Mouse (Mus musculus): ENCODE results near the gene Slc22a14.

Slc22a14 gene

GRCm38 (mm10) chr9:119357331-119358057 is 7.9 kb downstream of the Slc22a14 start, which contains the start of gene Xylb:
Xylb (plus strand) TSS chr9:119357381.
- in situ Hi-C loops (cut with MboI), result no loop called here

GRCm38 (mm10) chr9:119355943-119356342 is 9.4 kb downstream of the Slc22a14 start:
- in situ Hi-C loops (cut with MboI), result no loop called here

GRCm38 (mm10) chr9:119353926-119354325 is 11.4 kb downstream of the Slc22a14 start:
- in situ Hi-C loops (cut with MboI), result no loop called here

GRCm38 (mm10) chr9:119352060-119352459 is 13.3 kb downstream of the Slc22a14 start:
- in situ Hi-C loops (cut with MboI), result no loop called here

GRCm38 (mm10) chr9:119350947-119351705 is 14.2 kb downstream of the Slc22a14 start:
- in situ Hi-C loops (cut with MboI), result no loop called here

- in situ Hi-C loops (cut with MboI), result no loop called here
These were observed 14.8 kb downstream of the Slc22a14 start for GRCm38 (mm10) chr9:119350531-119350930.

- in situ Hi-C loops (cut with MboI), result no loop called here
These were observed 19.0 kb downstream of the Slc22a14 start for GRCm38 (mm10) chr9:119346376-119346775.

- in situ Hi-C loops (cut with MboI), result no loop called here
These were observed 22.6 kb downstream of the Slc22a14 start for GRCm38 (mm10) chr9:119342728-119343127.

- in situ Hi-C loops (cut with MboI), result no loop called here
These were observed 24.2 kb downstream of the Slc22a14 start, which contains the start of gene Myd88 for GRCm38 (mm10) chr9:119340909-119341816. Myd88 (minus strand) TSS chr9:119341411.

GRCm38 (mm10) chr9:119340212-119340580 is 25.2 kb downstream of the Slc22a14 start:
- in situ Hi-C loops (cut with MboI), result no loop called here

- in situ Hi-C loops (cut with MboI), result no loop called here
These were observed 25.7 kb downstream of the Slc22a14 start, which contains the start of gene Acaa1a for GRCm38 (mm10) chr9:119339558-119340211. Acaa1a (plus strand) TSS chr9:119339676.

- in situ Hi-C loops (cut with MboI), result no loop called here
These were observed 26.2 kb downstream of the Slc22a14 start for GRCm38 (mm10) chr9:119339106-119339505.

- in situ Hi-C loops (cut with MboI), result no loop called here
These were observed 27.0 kb downstream of the Slc22a14 start for GRCm38 (mm10) chr9:119338350-119338749.

GRCm38 (mm10) chr9:119337842-119338241 is 27.5 kb downstream of the Slc22a14 start:
- in situ Hi-C loops (cut with MboI), result no loop called here

GRCm38 (mm10) chr9:119335571-119335970 is 29.8 kb downstream of the Slc22a14 start:
- in situ Hi-C loops (cut with MboI), result no loop called here

GRCm38 (mm10) chr9:119334834-119335233 is 30.5 kb downstream of the Slc22a14 start:
- in situ Hi-C loops (cut with MboI), result no loop called here

GRCm38 (mm10) chr9:119334324-119334723 is 31.0 kb downstream of the Slc22a14 start:
- in situ Hi-C loops (cut with MboI), result no loop called here

GRCm38 (mm10) chr9:119330186-119330963 is 35.0 kb downstream of the Slc22a14 start:
- in situ Hi-C loops (cut with MboI), result no loop called here

GRCm38 (mm10) chr9:119328488-119328887 is 36.9 kb downstream of the Slc22a14 start:
- in situ Hi-C loops (cut with MboI), result no loop called here

- in situ Hi-C loops (cut with MboI), result no loop called here
These were observed 41.2 kb downstream of the Slc22a14 start for GRCm38 (mm10) chr9:119324130-119324529.

- in situ Hi-C loops (cut with MboI), result no loop called here
These were observed 42.1 kb downstream of the Slc22a14 start for GRCm38 (mm10) chr9:119323260-119323645.

Data from mature B cell (primary cell).